Mouse (Mus musculus) right cerebral cortex, adult 2 months (tissue): ENCODE measurements around the gene Plcb2.

Experiments
- DNase-seq, 2 experiments: peaks; one replicate each; pipeline ENCODE4 v3.0.0; 2021 to 2022; ENCODE audit warnings: low spot score in 2 of 2

Plcb2 gene

GRCm38 (mm10) chr2:118751896-118752791, 23.9 kb upstream of the Plcb2 start:
- no peak for DNase-seq

- DNase-seq, result no peak
Observed at GRCm38 (mm10) chr2:118750476-118750875, 22.2 kb upstream of the Plcb2 start.

DNA sequence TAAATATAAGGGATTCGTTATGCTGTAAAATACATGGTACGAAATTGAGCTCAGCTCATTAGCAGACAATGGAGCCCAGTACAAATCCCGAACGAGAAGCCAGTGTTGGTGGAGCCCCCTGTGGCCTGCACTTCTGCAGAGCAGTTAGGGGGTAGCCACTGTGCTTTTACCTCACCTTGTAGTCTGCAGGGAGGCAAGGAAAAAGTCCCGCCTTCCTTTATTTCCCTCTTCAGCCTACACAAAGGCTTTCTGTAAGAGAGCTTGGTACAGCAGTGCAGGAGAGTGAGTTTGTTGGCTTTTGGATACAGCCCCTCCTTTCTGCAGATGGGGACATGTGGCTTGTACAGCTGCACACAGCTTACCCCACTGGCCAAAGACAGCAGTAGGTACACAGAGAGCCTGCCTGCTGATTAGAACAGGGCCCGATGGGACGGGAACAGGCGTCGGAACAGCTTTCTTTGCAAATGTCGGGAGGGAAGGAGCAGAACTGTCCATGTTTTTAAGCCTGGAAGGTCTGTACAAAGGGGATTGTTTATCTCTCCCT, 21.2 kb upstream of the Plcb2 start:
- DNase-seq, result no peak

DNA sequence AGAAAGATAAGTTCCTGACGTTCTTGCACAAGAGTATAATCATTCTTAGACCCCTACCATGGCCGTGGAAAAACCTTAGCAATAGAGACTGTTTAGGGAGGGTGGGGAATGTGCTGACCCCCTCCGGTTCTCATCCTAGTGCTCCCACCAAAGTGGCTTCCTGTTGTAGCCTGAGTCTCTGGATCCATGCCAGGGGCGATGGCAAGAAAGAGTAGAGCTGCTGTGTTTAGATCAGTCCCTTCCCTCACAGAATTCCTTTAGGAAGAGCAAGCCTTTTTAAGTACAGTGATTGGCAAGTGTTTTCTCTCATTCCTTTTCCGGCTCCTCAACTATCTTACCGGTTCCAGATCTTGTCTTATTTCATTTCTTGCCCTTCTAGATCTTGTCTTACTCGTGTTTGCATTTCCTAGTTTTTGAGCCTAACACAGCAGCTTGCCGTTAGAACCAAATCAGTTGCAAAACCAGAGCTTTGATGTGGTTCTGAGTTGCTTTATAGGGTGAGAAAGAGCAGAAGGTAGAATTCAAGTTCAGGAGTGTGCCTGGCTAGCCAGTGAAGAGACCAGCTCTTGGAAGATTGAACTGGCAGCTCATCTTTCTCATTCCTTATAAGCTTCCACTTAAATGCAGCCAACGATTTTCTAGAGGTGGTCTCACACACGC, 19.2 kb upstream of the Plcb2 start:
- no peak for DNase-seq

DNA sequence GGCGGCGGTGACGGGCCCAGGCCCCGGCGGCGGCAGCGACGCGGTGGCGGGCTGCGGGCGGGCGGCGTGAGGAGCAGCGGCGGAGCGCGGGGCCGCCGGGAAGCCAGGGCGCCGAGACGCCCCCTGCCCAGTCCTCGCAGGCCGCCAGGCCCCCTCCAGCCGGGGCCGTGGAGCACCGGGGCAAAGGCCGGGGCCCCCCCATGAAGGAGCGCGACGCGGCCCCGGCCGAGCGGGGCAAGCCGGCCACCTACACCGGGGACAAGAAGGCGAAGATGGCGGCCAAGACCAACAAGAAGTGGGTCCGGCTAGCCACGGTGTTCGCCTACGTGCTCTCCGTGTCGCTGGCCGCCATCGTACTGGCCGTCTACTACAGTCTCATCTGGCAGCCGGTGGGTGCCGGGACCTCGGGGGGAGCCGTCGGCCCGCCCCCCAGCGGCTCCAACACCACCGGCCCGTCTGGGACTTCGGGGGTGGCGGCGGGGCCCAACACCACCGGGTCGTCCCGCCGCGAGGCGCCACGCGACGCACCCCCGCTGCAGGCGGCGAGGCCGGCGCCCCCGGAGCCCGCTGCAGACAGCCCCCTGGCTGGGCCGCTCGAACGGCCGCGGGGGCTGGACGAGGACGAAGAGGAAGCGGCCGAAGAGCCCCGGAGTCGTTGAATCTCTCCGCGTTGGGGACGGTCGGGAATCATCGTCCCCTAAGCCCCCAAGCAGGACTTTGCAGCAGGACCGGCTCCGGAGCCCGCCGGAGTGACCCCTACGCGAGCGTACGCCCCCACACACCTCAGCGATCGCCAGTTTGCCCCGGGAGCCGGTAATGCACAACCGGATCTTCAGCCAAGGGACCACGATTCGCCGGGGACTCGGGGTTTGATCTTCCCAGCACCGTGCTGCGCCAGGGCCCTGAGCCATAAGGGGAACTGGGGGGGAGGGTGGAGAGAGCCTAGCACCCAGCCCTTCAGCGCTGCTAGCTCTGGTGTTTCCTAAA, 18.0 kb upstream of the Plcb2 start:
- DNase-seq, result no peak

- peak; percentile 84 to 90 for DNase-seq
Observed at GRCm38 (mm10) chr2:118745232-118745884, 17.1 kb upstream of the Plcb2 start, which contains the start of gene Inafm2. Gene Inafm2 (plus strand): TSS chr2:118745758.

- DNase-seq, result no peak
Observed at GRCm38 (mm10) chr2:118744621-118745020, 16.4 kb upstream of the Plcb2 start.

GRCm38 (mm10) chr2:118743261-118743943, 15.2 kb upstream of the Plcb2 start:
- no peak for DNase-seq

- DNase-seq, result no peak
Observed at GRCm38 (mm10) chr2:118741183-118741582, 12.9 kb upstream of the Plcb2 start.

DNA sequence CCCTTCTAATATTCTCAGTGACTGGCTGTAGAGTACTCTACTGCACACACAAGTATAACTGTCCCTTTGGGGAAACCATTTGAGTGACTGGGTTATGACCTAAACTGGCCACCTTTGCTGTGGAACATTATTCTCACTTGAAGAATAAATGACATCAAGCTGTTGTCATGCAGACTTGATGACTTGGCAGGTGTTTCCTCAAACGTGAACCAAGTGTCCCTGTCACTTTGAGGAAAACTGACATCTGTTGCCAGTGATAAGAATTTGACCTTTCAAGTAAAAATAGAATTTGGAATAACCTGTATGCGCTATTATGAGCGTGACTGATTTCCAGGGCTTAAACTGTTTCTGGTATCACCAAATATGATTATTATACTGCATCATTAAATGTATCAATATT, 12.1 kb upstream of the Plcb2 start:
- DNase-seq, result no peak

GRCm38 (mm10) chr2:118733341-118733740, 5.1 kb upstream of the Plcb2 start:
- no peak for DNase-seq

GRCm38 (mm10) chr2:118731981-118732380, 3.7 kb upstream of the Plcb2 start:
- DNase-seq, result no peak

- DNase-seq, result peak; percentile 81 to 88
Observed at GRCm38 (mm10) chr2:118730622-118730915, 2.3 kb upstream of the Plcb2 start.

- no peak for DNase-seq
Observed at GRCm38 (mm10) chr2:118729816-118730621, 1.8 kb upstream of the Plcb2 start.

DNA sequence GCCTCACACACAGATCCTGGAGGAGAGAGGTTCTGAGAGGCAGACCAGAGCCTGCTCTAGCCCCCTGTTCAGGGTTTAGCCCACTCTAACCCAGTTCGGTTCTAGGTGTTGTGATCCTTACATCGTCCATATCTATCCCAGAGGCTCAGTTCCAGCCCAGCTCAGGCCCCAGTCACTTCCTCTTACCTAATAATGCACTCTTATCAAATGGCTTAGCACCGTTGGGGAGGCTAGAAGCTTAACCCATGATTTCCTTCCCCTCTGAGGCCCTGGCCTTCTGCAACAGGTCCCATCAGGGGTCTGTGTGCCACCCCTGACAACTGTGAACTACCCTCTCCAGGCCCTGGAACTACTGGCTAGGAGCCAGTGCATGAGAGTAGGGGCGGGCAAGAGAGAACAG, 956 bp upstream of the Plcb2 start:
- no peak for DNase-seq

DNA sequence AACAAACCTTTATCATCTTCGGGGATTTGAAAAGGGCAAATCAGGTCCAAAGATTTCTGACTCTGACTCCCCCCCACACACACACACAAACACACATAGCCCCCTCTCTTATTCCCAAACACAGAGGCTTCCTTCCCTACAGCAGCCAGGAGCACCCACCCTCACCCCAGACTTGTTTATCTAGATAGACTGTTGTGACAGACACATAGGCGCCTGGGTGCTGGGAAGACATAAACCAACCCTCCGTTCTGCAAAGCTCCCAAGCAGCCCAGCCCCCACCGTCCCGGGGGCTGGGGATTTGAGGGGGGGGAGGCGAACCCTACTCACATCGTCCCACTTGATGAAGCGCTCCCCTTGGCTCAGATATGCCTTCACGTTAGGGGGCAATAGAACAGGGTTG, 327 bp downstream of the Plcb2 start:
- no peak for DNase-seq

GRCm38 (mm10) chr2:118726873-118727272, 1.4 kb downstream of the Plcb2 start:
- DNase-seq, result no peak

DNA sequence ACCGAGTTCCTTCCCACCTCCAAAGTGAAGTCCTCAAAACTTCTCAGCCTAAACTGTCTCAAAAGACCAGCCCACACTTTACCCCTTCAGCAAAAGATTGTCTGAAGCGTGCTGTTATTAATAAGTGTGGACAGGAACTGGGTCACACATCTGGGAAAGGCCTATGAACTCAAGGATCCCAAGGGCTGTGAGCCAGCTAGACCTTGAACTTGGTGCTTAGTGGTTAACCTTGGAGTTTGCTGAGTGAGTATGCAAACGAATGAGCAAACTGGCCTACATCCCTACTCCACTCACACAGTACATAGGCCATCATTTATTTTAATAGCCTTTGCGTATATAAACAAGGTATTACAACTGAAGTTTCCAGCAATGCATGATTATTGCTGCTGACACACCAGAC, 2.7 kb downstream of the Plcb2 start:
- DNase-seq, result no peak

DNA sequence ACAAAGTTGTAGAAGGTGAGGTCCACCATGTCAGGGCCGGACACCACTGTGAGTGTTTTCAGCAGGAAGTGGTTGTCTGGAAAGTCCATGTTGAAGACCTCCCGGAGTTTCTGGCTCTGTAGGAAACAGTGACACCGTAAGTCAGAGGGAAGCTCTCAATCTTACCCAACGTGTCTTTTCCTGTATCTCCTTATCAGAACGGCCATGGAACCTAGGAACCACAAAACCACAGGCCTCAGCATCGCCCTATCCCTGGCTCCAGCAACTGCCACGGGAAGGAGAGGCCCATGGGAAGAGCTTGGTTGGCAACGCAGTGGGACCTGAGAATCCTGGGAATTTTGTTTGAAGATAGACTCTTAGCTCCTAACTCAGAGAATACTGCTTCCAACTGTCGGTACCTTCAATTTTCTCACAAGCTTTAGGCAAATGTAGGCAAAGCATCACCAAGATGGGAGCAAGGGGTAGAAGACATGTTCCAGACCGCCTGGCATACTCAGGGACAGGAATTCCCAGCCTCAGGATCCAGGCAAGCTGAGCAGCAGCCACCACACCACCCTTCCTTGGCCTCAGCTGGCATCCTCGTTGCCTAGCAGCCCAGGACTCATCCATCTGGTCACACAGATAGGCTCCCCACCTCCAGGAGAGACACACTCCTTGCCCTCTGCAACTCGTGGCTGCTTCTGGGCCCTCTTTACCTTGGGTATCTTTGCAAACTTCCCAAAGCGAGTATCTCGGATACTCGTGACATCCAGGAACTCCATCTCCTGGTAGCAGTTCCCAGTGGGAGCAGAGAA, 4.3 kb downstream of the Plcb2 start:
- DNase-seq, result no peak
